Mouse (Mus musculus) cerebellum, adult (tissue): ENCODE data around the gene Iqgap3.

Experiments
- ATAC-seq: cut with Nextera tagmentation; 2 replicates; pipeline ENCODE4 v1.9.2; 2017; ENCODE audit warnings: mild to moderate bottlenecking, moderate library complexity, mixed read lengths; ENCODE audit not compliant: insufficient number of reproducible peaks, low FRiP score, low TSS enrichment

Iqgap3 gene

GRCm38 (mm10) chr3:88090616-88091015 is 8.8 kb downstream of the Iqgap3 start:
- no peak for ATAC-seq

- no peak for ATAC-seq
Observed at GRCm38 (mm10) chr3:88094126-88094525, 12.4 kb downstream of the Iqgap3 start.

- no peak for ATAC-seq
Observed at GRCm38 (mm10) chr3:88097666-88098065, 15.9 kb downstream of the Iqgap3 start.

- no peak for ATAC-seq
Observed at GRCm38 (mm10) chr3:88100251-88100650, 18.5 kb downstream of the Iqgap3 start.

- ATAC-seq, result no peak
Observed at GRCm38 (mm10) chr3:88101736-88102135, 20.0 kb downstream of the Iqgap3 start.

GRCm38 (mm10) chr3:88102196-88102595 is 20.4 kb downstream of the Iqgap3 start:
- no peak for ATAC-seq

GRCm38 (mm10) chr3:88102611-88103010 is 20.8 kb downstream of the Iqgap3 start:
- no peak for ATAC-seq

GRCm38 (mm10) chr3:88106126-88106525 is 24.4 kb downstream of the Iqgap3 start:
- no peak for ATAC-seq

GRCm38 (mm10) chr3:88109126-88109525 is 27.4 kb downstream of the Iqgap3 start:
- ATAC-seq, result no peak

- ATAC-seq, result no peak
Observed at GRCm38 (mm10) chr3:88114396-88114795, 32.6 kb downstream of the Iqgap3 start.

- no peak for ATAC-seq
Observed at GRCm38 (mm10) chr3:88120117-88120651, 38.4 kb downstream of the Iqgap3 start.

- no peak for ATAC-seq
Observed at GRCm38 (mm10) chr3:88121164-88122131, 39.7 kb downstream of the Iqgap3 start.

- ATAC-seq, result no peak
Observed at GRCm38 (mm10) chr3:88125195-88125594, 43.4 kb downstream of the Iqgap3 start.

GRCm38 (mm10) chr3:88126181-88126580 is 44.4 kb downstream of the Iqgap3 start:
- ATAC-seq, result no peak

- ATAC-seq, result no peak
Observed at GRCm38 (mm10) chr3:88127636-88128035, 45.9 kb downstream of the Iqgap3 start.

- no peak for ATAC-seq
Observed at GRCm38 (mm10) chr3:88128056-88128455, 46.3 kb downstream of the Iqgap3 start.

- no peak for ATAC-seq
Observed at GRCm38 (mm10) chr3:88129006-88129405, 47.2 kb downstream of the Iqgap3 start.

GRCm38 (mm10) chr3:88131071-88131470 is 49.3 kb downstream of the Iqgap3 start:
- ATAC-seq, result peak; percentile 63; the same call in 1 of the 2 replicates

- no peak for ATAC-seq
Observed at GRCm38 (mm10) chr3:88132492-88132891, 50.7 kb downstream of the Iqgap3 start.

- peak; percentile 70 for ATAC-seq
Observed at GRCm38 (mm10) chr3:88133187-88133771, 51.5 kb downstream of the Iqgap3 start.

- ATAC-seq, result no peak
Observed at GRCm38 (mm10) chr3:88136346-88136745, 54.6 kb downstream of the Iqgap3 start.
